Mouse (Mus musculus): Measurements from ENCODE around the gene Cdip1.
A peak's percentile ranks its signal among the peaks of the same experiment; 100 is the strongest.
"Not testable (repeated sequence)": the region's sequence is repeated elsewhere in the genome, so short reads cannot be mapped to it uniquely, and the experiment has no call there.

Gene Cdip1

DNA sequence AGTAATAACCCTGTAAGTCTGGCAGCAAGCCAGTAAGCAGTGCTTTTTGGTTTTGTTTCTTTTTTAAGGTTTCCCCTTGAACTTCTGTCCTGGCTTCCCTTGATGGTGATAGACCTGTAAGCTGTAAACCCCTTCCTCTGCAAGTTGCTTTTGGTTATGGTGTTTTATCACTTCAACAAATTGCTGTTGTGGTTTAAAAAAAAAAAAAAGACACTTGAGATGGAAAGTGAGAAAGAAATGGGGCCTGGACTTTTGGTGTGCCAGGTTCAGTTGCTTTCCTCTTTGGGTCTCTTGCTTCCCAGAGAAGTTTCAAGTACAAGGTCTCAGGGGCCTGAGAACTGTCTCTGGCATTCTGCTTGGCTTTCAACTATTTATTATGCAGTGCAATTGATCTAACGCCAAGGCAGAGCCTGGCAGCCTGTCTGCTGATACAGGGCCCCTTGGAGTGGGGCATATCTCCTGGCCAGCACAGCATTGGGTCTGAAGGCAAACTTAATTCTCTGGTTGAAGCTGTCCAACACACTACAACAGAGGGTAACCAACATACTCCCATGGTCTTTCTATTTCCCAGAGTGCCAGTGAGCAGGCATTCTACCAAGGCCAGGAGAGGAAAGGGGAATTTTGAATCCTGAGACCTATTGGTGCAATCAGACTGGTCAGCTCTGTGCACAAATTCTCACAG is 16.7 kb downstream of the Cdip1 start:
- DNase-seq (ENCODE audit: low read depth, low spot score) = no peak

DNA sequence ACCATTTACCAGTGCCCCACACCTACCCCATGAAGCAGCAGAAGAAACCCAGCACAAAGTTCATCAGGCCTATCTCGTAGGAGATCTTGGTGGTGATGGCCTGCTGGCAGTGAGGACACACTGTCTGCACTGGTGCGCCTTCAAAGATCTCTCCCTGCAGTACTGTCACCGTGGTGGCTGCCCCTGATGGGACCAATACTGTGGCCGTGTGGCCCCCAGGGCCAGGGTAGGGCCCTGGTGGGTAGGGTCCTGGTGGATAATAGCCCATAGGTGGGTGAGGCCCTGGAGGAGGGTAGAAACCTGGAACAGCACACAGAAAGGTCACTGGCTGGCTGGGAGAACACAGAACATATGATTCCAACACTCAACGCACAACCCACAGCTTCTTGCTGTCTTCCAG is 21.4 kb downstream of the Cdip1 start:
- DNase-seq (ENCODE audit: low read depth, low spot score) = no peak

DNA sequence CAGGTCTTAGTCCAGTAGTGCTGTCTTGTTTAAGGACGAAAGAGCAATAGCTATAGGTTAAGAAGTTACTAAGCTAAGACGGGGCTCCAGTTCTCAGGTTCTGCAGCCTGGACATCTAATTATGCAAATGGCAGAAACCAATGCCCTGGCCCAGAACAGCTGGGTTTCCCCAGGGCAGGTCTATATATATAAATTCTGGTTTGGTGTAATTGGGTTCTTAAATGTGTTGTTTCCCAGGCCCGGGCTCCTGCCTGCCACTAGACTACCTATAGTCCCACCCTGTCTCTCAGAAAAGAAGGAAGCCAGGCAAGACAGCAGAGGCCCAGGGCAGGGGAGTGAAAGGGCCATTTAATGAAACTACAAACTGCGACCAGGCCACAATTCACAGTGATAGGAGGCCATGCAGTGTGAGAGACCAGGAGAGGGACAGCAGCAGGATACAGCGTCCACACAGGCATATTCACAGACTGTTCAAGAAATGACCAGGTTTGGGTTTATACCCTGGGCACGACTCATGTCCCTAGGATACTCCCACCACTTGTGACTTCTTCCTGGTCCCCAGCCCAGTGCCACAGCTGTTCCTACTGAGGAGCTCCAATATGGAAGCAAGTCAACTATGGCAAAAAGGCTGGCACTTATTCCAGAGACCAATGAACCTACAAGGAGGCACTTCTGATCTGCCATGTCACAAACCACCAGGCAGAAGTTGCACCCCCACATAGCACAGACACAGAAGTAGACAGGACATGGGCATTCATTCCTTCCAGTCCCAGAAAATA is 22.9 kb downstream of the Cdip1 start:
- DNase-seq (ENCODE audit: low read depth, low spot score) = no peak

DNA sequence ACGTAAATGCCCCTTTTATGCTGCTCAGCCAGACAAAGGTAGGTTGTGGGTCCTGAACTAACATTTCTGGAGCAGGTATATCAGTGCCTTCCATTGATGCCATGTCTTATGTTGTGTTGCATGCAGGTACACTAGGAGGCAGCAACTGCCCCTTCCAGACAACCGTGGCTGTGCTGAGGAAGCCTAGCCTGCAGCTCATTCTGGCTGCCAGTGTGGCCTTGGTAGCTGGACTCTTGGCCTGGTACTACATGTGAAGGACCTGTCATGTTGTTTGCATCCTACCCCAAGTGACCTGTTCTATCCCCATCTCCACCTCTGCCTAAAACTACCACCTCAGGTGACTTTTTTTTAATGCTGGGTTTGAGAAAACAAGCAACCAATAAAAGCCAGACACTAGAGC is 24.2 kb downstream of the Cdip1 start:
- DNase-seq (ENCODE audit: low read depth, low spot score) = no peak

DNA sequence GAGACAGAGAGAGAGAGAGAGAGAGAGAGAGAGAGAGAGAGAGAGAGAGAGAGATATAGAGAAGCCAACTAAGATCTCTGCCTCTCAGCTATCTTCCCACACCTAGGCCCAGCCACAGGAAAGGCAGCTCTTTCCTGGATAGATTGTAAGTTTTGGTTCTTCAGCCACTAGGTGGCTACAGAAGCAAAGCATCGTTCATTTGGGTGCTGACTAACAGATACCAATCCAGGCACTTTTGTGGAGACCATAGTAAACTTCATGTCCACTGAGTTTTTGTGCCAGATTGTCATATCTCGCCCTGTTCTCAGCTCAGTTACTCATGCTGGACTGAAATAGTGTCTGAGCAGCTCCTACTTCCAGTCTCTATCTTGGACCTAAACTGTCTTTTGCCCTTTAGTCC is 26.8 kb downstream of the Cdip1 start:
- no peak for DNase-seq (ENCODE audit: low read depth, low spot score)

DNA sequence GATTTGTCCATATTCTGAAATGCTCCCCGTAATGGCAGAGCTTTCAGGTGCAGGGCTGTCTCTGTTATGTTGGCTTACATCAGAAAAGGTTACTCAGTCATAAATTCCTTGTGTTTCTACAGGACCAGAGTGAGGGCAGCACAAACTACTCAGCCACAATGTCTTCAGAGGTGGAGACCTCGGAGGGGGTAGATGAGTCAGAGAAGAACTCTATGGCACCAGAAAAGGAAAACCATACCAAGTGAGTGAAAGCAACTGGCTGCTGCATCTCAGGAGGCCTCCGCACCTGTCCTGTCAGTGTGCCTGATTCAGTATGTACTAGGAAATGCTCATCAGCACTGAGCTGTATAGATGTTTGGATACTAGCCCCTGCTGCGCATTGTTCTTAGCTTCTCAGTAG is 27.7 kb downstream of the Cdip1 start:
- no peak for DNase-seq (ENCODE audit: low read depth, low spot score)

DNA sequence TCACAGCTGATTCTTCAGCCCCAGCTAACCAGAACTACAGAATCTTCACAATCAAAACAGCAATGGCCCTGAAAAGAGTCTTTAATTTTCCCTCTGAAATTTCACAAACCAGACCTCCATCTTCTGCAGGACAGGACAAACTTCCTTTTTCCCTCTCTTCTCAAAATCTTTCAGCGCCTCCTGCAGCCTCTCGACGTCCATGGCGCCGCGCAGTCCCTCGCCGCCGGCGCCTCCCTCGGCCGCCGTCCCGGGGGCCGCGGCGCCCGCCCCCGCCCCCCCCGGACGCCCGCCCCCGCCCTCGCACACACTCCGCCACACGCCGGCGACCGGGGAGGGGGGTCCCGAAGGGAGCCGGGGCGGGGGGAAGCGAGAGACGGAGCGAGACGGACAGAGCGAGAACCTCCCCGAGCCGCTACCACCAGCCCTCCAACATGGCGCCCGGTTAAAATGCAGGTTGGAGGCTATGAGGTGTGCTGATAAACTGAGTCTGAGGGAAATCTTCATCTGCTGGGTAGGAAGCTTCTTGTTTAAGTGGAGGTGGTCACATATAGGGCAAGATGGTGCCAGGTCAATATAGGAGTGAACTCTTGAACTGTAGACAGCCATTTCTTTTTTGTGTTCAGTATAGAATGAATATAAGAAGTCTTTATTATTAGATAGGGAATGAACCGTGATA is 33.3 kb downstream of the Cdip1 start:
- not testable (repeated sequence) for DNase-seq (ENCODE audit: low read depth, low spot score)

DNA sequence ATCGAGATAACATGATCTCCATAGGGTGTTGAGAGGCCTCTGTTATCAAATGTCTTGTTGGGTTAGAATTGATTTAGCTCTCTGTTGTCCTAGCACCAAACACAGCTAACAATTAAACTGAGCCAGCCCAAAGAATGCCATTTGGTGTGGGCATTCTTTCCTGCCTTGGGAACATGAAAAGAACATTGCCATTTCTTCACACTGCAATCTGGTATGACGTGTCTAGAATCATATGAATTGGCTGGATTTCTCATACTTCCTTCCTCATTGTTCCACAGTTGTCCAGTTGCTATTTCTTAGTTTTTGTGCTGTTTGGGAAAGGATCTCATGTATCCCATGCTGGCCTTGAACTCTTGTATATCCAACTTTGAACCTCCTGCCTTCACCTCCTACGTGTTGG is 36.0 kb downstream of the Cdip1 start:
- DNase-seq (ENCODE audit: low read depth, low spot score) = no peak

DNA sequence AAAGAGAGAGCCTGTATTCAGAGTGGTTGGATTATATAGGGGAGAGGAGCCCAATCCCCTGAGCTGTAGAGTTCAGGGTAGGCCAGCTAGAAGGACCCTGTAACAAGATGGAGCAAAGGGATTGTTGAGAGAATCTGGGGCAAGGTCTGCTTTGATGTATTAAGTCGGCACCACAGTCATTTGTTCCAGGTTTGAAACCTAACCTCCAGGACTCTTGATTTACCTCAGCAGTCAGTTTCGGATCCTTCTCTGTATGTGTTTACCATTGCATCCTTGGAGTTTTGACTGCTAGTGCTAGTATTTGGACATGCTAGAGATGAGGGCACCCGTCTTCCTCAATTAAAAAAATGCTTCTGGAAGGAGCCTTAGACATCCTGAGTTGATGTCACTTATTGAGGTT is 37.9 kb downstream of the Cdip1 start:
- no peak for DNase-seq (ENCODE audit: low read depth, low spot score)

DNA sequence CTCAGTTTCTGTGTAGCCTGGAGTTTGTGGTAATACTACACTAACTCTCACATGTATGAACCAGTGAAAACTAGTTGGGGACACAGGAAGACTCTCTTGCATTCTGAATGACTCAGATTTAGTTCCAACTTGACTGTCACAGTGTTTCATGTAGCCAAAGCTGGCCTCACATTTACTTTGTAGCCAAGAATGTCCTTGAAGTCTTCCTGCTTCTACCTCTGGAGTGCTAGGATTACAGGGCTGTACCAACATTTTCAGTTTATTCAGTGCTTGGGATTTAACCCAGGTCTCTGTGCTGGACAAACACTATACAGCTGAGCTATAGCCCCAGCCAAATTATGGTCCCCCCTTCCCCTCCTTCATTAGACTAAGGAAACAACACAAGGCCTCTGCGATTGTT is 47.9 kb downstream of the Cdip1 start:
- DNase-seq (ENCODE audit: low read depth, low spot score) = no peak

DNA sequence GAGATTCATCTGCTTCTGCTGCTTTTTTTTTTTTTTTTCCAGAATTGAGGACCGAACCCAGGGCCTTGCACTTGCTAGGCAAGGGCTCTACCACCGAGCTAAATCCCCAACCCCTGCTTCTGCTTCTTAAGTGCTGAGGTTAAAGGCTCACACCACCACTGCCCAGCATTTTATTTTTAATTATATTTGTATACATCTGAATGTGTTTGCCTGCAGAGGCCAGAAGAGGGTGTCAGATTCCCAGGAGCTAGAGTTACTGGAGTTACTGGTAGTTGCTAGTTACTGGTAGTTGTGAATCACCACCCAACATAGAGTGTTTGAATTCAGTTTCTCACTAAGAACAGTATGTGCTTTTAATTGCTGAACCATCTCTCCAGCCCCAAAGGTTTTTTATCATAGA is 50.1 kb downstream of the Cdip1 start:
- no peak for DNase-seq (ENCODE audit: low read depth, low spot score)

DNA sequence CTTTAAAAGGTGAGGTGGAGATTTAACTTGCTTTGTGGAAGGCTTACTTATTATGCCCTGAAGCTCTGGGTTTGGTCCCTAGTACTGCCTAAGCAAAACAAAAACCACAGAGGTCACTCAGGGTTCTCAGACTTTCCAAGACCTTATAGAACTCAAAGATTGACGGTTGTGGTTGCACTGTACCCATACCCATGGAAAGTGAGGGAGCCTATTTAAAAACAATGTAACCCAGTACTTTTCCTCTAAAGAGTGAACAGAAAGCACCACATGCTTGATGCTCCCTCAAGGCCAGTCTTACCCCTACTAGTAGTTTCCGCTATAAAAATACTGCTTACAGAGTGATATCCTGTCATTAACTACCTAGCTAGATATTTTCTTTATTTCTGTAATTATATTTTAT is 53.8 kb downstream of the Cdip1 start:
- DNase-seq (ENCODE audit: low read depth, low spot score) = no peak

DNA sequence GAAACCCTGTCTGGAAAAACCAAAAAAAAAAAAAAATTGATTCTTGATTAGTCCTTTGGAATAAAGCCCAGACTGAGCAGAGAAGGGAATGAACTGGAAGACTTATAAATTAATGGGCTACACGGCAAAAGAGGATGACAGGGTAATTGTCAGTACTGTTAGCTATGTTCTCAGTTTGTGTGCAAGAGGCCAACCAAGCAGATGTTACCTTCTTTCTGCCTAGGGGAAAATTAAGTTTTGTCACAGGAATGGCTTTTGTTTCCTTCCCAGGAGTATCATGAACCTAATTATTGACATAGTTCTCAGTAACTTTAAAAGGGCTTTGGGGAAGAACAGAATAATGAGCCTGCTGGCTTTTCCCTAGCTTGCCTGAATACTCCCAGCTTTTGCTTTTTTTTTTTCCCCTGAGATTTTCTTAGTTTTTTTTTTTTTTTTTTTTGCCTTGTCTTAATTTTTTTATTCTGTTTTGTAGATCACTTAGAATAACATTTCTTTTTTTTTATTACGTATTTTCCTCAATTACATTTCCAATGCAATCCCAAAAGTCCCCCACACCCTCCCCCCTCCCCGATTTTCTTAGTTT is 59.2 kb downstream of the Cdip1 start:
- no peak for DNase-seq (ENCODE audit: low read depth, low spot score)

DNA sequence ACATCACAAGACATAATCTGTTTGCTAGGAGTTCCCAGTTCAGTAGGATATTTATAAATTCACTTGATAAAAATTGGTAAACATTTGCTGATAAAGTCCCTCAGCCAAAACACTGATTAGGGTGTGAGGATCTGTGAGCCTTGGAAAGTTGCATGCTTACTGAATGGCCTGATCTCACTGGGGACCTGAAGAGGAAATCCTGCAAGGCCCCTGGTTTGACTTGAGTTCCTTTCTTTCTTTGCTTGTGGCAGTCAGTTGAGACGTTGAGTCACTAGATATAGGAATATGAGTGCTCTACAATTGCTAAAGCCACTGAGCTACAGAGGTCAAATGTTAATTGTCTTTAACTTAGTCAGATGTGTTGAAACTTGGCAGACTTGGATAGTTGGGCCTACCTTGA is 62.1 kb downstream of the Cdip1 start:
- no peak for DNase-seq (ENCODE audit: low read depth, low spot score)

DNA sequence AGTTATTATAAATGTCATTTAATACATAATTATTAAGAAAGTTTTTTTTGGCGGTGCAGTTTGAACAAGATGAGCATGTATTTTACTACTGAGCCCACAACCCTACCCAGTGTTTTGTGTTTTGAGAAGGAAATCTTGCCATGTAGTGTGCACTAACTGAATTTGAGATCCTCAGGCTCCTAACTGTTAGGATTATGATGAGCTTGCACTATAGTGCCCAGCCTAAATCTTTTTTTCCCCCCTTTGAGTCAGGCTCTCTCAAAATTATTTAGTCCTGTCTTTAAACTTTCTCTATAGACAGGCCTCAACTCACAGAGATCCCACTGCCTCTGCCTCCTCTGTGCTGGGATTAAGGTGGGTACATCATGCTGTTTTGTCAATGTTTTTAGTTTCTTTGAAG is 62.6 kb downstream of the Cdip1 start:
- no peak for DNase-seq (ENCODE audit: low read depth, low spot score)

DNA sequence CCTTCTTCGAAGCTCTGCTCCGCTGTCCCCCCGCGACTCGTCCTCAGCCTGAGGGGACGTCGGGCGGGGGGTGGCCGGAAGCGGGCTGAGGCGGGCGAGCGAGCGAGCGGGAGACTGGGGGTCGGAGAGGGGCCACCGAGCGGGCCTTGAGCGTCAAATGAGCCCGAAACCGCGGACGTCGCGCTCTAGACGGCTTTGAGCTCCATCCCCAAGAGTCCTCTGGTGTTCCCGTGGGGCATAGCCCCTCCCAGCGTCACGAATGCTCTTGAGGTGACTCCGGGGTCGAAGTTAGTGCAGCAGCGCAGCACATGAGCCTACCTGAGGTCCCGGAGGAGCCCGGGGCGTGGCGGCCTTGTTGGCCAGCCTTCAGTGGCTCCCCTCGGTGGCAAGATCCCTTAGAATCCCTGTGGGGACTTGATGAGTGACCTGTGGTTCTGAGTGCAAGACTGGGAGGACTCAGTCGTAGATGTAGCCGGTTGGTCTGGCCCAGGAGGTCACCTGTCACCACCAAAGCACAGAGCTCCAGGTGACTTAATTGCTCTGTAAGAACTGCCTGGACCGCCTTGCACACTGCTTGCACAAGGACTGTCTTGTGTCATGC is 63.5 kb downstream of the Cdip1 start:
- DNase-seq (ENCODE audit: low read depth, low spot score) = no peak

DNA sequence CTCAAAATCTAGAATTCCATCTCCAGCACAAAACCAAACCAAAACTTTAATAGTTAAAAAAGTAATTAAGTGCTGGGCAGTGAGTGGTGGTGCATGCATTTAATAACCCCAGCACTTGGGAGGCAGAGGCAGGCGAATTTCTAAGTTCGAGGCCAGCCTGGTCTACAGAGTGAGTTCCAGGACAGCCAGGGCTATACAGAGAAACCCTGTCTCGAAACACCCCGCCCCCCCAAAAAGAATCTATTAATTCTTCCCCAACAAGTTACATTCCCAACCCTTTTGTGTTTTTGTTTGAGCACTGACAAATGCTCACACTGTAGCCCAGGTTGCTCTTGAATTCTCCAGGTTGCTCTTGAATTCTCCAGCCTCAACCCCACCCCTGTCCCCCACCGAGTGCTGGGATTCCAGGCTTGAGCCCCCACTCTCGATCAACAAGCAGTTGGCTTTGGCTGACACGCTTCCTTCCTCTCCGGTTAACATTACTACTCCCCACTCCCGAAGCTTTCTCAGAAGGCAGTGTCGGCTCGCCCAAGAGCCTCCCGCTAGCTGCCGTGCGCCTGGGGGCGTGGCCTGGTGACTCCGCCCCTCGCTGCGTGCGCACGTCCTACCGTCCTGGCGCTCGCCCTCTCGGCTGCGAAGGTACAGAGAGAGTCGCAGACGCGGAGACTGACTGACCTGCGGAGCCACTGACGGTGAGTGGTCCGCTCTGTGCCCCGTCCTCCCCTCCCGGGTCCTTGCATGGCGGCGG is 64.1 kb downstream of the Cdip1 start, which contains the start of gene Hmox2:
TSS of gene Hmox2 (plus strand) at position 582 of the 748 bp plus-strand sequence.
- DNase-seq (ENCODE audit: low read depth, low spot score) = peak; percentile 88

DNA sequence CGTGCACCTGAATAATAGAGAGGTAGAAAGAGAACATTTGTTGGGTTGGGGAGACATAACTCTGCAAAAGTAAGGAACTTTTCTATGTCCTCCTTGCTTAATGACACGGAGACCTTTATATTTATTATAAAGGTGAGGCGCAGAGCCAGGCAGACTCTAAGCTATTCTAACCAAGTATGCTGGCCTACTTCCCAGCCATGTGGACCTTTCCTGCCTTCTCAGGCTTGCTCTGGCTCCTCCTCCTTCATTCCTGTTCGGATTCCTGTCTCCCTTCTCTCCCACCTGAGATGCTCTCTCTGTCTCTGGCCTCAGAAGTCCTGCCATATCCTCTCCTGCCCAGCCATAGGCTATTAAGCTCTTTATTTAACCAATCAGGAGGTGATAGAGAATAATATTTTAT is 64.8 kb downstream of the Cdip1 start:
- no peak for DNase-seq (ENCODE audit: low read depth, low spot score)

DNA sequence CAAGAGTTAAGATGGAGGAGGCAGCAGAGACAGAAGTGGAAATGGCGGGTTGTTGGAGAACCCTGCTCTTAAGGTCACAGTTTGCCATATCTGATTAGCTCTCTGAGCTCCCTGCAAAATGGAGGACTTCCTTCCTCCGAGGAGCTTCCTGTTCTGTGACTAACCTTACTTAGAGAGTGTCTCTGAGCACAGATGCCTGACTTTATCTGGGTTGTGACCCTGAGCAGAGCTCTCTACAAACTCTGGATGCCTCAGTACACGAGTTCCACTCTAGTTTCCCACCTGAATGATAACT is 67.2 kb downstream of the Cdip1 start:
- DNase-seq (ENCODE audit: low read depth, low spot score) = no peak

DNA sequence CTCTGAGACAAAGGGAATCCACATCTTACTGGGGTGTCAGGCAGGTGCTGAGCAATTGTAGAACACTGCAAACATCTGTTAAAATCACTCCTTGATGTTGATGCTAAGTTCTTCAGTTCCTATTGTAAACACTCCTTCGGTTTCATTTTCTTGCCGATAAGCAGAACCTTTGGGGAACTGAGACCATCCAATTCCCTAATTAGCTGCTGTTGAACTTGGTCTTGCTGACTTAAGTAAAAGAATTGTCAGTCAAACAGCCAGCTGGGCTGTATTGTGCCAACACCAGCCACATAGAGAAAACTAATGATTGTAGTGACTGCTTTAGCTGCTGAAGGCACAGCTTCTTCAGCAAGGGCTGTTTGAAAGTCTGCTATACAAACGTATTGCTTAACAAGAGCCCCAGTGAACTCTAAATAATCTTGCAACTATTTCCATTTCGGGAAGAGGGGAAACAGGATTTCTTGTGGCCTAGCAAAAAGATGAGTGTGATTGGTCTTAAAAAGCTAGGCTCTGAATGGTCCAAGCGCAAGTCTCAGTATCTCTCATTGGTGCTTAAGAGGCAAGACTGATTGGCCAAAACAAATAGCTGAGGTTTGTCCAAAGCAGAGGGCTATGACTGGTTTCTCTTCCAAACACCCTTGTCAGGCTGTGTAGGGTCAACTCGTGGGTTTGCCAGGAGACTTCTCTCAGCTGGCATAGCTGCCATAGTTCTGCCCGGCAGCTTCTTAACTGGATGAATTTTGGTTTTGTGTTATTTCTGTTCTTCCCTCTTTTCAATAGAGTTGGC is 67.8 kb downstream of the Cdip1 start:
- DNase-seq (ENCODE audit: low read depth, low spot score) = no peak
